Mouse (Mus musculus) kidney, adult 9 months (tissue): Measurements from ENCODE around the gene Anp32a.

Experiments
- DNase-seq: peaks from one replicate; pipeline ENCODE4 v3.0.0; 2022

The Anp32a gene

DNA sequence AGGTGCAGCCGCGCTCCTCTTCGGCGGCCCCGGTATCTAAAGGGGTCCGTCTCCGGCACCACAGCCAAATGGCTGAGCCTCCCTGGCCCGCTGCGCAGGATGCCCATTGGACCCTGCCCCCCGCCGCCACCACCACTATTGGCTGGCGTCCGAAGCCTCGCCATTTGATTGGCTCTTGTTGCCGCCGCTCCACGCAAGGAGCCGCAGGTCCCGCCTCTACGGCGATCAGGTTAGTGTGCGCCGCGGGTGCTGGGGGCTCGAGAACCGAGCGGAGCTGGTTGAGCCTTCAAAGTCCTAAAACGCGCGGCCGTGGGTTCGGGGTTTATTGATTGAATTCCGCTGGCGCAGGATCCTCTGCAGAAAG, at the start of gene Anp32a:
TSS of gene Anp32a (plus strand) at position 171 of the 364 bp plus-strand sequence.
- DNase-seq = peak; percentile 98

DNA sequence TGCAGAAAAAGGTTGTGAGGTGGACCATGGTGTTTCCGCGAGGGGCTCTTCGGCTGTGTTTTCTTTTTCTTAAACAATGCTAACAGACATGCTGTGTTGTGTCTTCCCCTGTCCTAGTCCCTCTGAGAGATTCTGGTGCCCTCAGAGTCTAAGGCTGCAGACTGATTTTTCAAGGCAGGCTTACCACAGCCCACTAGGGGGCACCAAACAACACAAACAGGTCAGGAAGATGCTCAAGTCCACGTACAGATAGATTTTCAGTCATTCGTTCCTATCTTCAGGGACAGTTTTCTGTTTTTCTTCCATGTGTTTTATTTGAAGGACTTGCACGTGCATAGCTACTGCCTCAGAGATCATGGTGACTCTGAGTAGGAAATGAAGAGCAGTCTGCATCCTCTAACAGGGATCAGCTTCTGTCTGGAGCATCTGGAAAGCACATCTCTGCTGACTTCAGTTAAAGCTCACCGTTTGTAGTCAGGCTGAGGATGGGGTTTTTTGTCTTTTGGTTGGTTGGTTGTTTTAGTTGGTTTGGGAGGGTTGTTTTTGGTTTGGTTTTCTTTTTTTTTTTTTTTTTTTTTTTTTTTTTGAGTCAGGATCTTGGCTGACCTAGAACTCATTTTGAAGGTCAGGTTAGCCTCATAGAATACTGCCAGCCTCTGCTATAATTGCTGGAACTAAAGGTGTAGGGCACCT, 45.9 kb upstream of the Anp32a start:
- DNase-seq = peak; percentile 86

DNA sequence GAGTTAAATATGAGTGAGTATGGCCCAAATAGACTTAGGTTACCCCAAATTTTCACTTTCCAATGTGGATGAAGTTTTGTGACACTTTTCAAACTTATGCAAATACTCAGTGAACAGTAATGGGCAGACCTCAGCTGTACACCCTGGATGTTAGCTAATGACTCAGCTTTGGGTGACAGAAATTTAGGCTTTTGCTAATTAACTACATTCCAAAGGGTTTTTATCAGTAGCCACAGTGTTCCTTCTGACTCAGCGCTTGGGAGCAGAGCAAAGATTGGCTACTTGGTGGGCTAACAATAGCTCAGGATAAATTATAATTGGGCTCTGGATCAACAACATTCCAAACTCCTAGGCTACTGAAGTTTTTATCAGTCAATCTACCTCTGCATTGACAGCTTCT, 44.2 kb upstream of the Anp32a start:
- no peak for DNase-seq

DNA sequence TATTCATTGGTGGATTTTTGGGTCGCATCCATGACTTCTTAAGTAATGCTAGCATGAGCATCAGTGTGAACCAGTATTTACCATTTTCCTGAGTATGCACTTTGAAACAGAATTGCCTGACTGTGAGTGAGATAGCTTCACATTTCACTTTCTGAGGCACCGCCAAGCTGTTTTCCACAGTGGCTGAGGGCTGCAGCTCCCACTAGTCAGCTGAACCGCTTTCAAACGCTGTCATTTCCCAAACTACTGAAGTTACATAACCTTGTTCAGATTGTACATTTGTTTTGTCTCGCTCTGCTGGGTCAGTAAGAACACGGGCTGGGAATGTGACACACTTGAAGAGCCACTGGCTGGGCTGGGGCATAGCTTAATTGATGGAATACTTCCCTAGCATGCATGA, 25.5 kb upstream of the Anp32a start:
- DNase-seq = peak; percentile 44

DNA sequence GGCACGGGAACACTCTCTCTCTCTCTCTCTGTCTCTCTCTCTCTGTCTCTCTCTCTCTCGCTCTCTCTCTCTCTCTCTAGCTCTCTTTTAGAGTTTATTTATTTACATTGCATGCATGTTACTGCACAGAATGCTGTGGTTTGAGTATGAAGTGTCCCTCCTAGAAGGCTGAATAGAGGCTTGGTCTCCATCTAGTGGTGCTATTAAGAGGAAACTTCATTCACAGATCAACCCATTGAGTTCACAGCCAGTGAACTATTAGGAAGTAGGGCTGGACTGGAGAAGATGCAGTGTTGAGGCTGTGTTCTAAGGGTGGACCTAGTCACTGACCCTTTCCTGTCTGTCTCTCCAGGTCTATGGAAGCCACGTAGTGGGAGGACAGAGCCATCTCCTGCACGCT, 22.4 kb upstream of the Anp32a start:
- DNase-seq = no peak

DNA sequence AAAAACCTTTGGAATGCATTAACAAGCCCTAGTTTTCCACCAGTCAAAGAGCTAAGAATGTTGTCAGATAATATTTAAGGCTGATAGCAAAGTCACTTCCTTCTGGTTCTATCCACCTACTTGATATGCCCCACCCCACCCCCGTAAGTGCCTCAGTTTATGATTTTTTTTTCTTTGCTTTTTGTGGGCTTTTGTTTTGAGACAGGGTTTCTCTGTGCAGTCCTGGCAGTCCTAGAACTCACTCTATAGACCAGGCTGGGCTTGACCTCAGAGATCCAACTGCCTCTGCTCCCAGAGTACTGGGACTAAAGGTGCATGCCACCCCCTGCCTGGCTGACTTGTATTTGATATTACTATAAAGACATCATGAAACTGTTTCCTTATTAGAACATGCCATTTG, 17.3 kb upstream of the Anp32a start:
- DNase-seq = no peak

DNA sequence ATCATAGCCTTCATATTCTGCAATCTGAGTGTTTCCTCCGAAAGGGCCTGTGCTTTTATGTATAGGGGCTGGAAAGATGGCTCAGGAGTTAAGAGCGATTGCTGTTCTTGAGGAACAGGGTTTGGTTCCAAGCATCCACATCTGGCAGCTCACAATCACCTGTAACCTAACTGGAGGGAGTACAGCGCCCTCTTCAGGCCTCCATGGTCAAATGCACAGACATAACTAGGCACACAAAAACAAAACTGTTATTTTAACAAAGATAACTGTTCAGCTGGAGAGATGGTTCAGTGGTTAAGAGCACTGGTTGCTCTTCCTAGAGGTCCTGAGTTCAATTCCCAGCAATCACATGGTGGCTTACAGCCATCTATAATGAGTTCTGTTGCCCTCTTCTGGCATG, 15.1 kb upstream of the Anp32a start:
- no peak for DNase-seq

DNA sequence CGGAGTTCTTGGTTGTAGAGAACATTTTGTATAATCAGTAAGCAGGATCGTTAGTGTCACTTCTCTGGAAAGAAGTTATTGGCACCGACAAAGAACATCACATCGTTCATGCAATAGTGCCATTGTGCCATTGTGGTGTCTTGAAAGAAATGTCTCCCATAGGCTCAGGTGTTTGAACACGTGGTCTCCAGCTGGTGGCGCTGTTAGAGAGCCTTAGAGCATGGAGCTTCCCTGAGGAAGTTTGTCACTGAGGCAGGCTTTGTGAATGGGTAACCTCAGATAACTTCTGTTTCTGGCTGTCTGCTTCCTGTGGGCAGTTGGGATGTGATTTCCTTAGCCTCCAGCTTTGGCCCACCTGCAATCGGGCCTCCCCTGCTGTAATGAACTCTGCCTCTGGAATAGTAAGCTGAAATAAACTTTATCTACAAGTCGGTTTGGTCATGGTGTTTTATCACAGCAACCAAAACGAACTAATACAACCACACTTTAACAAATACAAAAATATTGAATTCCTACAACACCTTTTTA, 6.7 kb upstream of the Anp32a start:
- no peak for DNase-seq

DNA sequence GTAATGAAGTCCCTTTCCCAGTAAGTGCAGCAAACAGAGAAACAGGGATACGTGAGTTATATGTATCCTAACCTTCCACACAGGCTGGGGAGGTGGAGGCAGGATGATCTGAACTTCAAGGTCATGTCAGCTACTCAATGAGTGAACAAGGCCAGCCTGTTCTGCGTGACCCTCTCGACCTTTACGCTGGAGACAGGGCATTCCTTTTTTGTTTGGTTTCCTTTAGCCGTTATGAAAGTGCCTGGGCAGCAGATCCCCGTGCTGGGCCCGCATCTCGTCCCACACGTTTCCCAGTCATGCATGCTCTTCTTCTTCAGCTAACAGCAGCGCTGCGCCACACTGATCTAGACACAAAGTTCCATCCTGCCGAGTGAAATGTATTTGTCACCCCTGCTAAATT, 5.7 kb upstream of the Anp32a start:
- DNase-seq = no peak

DNA sequence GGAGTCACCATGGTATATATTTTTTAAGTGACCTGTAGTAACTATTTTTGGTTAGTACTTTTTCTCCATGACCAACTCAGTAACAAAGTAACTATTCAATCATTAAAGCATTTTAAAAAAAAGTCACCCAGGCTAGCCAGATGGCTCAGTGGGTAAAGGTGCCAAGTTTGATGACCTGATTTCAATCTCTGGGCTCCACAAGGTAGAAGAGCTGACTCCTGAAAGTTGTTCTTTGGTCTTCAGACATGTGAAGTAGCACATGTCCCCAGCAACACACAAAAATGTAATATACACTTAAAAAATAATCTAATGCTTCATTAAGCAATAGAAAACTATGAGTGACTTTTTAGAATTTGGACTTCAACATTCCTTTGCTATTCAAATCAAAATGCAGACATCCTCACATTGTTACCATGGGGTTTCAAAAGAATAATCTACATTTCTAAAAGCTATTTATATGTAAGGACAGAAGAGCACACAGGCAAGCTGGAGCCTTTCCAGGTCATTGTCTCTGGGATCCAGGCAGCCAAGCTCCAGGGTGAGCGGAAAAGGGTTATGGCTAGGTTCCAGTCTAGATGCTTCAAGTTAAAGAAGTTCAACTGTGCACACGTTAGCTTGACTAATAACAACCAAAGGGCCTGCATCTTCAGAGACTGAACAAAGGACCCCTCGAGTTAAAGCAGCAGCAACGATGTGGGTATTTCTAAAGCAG, 3.0 kb upstream of the Anp32a start:
- peak; percentile 63 for DNase-seq

DNA sequence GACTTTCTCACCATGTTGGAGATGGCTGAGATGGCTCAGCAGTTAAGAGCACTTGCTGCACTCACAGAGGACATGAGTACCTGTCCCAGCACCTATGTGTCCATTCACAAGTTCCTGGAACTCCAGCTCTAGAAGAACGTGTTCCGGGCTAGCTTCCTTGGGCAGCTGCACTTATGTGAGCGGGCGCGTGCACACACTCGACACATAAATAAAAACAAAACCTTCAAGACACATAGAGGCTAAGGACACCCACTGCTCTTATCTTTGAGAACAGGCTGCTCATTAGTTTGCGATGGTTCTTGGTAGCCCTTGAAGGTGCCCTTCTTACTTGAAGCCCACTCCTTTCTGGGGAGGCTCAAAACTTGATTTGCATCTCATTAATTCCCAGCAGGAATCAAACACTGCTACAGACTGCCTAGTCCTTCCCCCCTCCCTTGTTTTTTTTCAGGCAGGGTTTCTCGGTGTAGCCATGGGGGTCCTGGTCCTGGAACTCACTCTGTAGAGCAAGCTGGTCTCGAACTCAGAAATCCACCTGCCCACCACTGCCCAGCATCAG, 2.4 kb upstream of the Anp32a start:
- DNase-seq = peak; percentile 5

DNA sequence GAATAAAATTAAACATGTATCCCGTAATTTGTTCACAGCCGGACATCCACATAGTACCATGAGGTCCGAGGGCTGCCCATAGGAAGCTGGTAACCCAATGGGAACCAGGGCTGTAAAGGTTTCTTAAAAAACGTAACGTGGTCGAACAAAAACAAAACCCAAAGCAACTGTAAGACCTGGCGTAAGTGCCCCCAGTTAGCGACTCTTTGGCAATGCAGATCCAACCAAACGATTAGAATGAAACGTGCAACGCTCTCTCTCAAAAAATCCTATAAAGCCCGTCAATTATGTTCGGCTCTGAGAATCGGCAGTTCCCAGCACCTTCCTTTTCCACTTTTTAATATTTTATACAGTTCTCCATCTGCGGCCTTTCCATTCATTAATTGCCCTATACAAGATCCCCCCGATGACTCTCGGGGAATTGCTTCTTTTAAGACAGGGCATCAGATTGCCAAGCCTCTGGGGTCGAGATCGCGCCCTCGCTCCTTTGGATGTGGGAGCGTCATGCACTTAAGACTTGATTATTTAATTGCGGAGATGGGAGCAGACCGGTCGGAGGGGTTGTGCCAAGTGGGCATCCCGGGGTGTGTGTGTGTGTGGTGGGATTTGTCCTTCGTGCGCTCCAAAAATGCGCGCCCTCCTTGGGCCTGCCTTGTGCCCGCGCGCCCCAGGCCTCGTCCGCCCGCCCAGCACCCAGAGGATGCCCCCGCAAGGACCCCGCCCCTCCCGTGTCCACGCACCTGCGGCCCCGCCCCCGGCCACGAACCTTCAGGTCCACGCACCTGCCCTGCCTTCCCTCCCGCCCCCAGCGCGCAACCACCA, 581 bp upstream of the Anp32a start:
- DNase-seq = peak; percentile 9

DNA sequence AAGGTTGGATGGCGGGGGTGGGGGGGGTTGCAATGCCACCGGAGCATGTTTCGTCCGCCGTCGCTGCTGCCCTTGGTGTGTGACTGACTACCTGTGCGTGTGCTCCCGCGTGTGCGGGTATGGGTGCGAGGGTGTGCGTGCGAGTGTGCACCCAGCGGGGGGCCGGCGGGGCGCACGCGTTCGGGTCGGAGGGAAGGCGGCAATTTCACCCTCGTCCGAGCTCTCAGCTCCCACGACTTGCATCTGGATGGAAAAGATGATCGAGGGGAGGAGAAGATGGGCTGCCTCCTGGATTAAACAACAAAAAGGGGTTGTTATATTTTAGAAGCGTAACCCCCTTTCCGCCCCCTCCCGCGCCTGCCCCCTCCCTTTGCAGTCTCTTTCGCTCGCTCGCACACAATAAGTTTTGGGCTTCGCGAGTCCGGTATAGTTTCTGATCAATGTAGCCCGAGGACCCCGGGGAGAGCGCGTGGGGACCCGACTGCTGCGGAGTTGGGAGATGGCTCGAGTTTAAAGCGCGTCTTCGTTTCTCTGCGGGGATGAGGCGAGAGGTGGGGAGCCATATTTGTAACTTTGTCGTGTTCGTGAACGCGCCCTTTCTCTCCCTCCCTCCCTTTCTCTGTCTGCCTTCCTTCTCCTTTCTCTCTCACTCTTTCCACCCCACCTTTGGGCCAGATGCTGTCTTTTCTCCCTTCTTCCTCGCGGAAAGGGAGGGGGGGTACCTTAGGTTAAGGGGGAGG, 778 bp downstream of the Anp32a start:
- DNase-seq = peak; percentile 22

DNA sequence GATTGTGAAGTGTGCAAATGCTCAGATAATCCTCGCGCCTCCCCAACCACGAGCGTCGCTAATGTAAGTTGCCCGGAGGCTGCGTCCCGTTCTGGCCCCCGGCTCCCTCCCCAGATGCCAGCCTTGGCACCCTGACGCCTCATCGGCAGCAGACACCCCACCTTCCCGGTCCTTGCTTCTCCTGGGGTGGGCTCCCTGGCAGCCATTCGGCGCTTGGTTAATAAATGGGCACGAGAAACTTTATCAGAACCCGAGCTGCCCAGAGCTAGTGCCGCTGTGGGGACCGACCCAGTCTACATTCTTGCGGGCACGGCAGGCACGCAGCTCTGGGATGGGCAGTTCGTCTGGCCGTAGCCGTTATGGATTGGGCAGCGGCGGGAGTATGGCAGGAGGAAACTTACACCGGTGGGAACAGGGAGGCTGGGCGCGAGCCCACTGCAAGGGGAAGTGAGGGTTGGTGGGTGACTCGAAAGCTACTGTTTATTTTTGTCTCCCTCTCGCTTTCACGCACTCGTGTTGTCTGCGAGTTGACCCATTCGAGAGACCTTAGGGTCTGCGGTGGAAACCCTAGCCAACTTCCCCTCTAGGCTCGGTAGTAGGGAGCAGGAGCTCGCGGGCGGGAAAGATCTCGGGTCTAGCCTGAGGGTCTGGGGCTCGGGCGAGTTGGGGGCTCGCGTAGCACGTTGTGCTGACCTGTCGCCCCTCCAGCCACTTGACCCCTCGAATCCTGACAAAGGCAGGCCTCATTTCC, 1.5 kb downstream of the Anp32a start:
- peak; percentile 61 for DNase-seq

DNA sequence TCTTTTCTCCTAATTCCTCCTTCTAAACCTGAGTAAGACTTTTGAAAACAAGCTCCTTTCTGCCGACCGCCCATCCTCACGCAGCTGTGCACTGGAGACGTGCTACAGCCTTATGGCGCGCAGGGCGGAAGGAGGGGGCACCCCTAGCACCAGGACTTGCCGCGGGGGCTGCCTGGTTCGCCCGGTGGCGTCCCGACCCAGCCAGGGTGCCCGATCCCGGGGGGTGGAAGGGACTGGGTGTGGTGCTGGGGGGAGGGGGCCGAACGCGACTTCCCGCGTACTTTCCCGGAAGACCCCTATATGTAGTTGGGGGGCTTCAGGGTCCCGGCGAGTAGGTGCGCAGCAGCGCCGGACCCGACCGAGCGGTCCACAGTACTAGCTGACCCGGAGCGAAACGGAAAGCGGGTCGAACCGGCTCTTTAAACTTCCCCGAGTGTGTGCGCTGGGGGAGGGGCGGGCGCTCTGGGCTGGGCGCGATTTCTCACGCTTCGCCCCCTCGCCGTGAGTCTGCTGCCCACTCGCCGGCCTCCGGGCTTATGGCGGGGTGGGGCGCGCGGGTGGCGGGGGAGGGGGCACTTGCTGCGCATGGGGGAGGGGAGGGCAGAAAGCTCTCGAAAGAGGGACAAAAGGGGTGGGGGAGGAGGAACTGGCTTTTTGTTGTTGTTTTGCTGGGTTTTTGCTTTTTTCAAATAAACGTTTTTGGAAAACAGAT, 2.3 kb downstream of the Anp32a start:
- DNase-seq = peak; percentile 82

DNA sequence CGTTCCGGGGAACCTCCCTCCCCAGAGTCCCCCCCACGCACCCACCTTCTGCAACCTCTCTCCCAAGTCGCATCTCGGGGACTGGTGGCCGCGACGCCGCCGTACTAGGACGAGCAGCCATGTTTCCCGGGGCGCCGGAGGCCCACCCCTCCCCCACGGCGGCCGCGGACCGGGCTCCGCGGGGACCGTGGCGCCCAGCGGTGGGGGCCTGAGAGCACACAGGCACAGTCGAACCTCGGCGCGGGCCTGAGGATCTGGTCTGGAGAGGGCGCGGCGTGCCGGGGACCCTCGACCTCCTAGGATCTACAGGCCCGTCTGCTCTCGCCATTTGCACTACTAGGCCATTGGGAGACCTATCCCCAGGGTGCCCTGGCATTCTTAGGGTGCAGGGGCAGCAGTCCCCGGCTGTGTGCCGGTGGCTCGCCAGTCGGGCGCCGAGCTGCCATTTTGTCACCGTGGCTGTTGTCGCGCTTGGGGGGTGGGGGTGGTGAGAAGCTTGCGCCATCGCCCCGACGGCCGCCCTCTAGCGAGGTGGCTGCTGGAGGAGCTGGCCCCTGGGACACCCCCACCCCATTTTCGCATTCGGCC, 2.9 kb downstream of the Anp32a start:
- DNase-seq = peak; percentile 72

DNA sequence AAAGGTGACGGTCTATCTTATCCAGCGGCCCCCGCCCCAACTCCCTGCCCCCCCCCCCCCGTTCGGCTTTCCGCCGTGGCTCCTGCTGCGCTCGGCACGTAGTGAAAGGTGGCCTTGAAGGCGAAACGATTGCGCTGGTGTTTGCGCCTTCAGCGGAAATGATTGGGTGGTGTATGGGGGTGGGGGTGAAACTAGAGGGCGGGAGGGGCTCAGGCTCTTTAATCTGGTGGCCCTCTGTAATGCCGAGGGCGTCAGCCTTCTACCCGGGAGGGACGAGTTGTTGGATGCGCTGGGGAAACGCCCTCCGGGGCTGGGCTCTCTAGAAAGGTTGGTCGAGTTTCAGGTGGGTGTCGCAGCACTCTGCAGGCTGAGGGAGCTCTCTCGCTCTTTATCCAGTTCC, 3.5 kb downstream of the Anp32a start:
- peak; percentile 77 for DNase-seq

DNA sequence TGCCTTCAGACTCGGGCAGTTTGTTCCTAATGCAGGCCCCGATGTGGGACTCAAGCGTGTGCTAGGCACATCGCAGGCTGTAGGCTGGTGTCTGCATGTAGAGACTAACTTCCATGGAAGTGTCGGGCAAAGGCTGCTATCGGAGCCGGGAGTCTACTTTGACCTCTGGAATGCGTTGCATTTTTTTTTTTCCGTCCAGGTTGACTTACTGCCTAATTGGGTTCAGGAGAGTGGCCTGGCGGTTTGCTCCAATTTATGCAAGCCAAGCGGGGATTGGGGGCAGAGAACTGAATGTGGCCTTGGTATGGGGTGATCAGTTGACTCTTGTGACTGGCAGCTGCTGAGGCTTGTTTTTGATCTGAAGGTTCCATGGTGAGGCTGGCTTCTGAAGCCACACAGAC, 4.0 kb downstream of the Anp32a start:
- peak; percentile 94 for DNase-seq

DNA sequence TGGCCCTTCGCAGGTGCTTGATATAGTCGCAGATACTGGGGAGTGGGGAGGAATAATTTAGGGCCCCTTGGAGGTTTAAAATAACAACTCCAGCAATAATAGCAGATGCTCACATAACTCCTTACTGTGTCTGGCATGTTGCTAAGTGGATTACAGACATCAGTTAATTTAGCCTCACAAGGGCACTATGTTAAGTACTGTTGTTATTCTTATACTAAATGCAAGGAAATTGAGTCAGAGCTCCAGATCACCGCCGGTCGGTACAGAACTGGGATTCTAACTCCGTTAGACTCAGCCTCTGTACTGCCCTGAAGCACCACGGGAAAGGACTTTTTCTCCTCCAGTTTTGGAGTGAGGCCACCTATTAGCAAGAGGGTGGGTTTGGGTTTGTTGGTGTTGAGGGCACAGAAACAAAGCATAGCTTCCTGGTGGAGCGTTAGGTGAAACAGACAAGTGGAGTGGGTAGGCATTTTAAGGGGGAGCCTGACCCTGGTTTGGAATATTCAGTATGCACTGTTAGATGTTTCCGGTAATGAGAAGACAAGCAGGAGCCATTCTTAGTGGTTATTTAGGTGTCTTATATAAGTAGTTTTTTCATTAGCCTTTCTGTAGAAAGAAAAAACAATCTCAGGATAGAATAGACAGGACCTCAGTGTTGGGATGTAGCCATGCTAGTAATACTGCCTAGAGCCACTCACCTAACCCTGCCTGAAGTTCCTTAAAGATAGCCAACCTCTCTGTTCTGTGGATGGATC, 4.7 kb downstream of the Anp32a start:
- DNase-seq = peak; percentile 25

DNA sequence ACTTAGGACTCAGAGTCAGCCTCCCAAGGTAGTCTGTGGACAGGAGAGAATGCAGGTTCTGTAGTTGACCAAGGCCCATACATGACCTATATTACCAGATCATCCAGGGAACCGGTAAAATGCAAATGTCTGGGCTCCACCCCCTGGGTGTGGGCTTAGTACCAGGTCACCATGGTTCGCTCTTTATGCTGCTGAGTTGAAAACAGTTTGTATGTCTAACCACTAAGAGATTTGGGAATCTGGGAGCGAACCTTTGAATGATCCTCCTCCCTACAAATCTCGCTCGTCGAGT, 5.2 kb downstream of the Anp32a start:
- DNase-seq = peak; percentile 20
